Mouse (Mus musculus) lung, embryonic 14.5 days (tissue): ENCODE data around the gene Il4ra. TPM values are rescaled to one million over a fixed set of nuclear protein-coding genes. Genes with fewer than 3 reads are reported as not detected.

ENCODE experiments used
- ATAC-seq: fragments of 200-750 bp; cut with Nextera tagmentation; 2 replicates; pipeline ENCODE4 v1.8.0; 2017; ENCODE audit warnings: mild to moderate bottlenecking, moderate TSS enrichment, moderate library complexity; ENCODE audit not compliant: insufficient read depth
- DNase-seq: peaks from one replicate; pipeline ENCODE4 v3.0.0-alpha.2; 2015
- H3K27ac ChIP-seq: fragments of 300-500 bp; sonication (generic); 2 replicates; pipeline ENCODE4 v1.5.1; 2014; ENCODE audit warnings: low read depth, mild to moderate bottlenecking, moderate library complexity
- H3K27me3 ChIP-seq: fragments of 300-500 bp; sonication (generic); 2 replicates; pipeline ENCODE4 v1.6.1; 2014; ENCODE audit warnings: low read length, control low read depth; ENCODE audit not compliant: insufficient read depth
- H3K36me3 ChIP-seq: fragments of 300-500 bp; sonication (generic); 2 replicates; pipeline ENCODE4 v1.6.1; 2014; ENCODE audit warnings: control low read depth; ENCODE audit not compliant: insufficient read depth
- H3K4me1 ChIP-seq: fragments of 300-500 bp; sonication (generic); 2 replicates; pipeline ENCODE4 v1.6.1; 2014; ENCODE audit warnings: antibody characterized with exemption, control low read depth; ENCODE audit not compliant: insufficient read depth
- H3K4me2 ChIP-seq: fragments of 300-500 bp; sonication (generic); 2 replicates; pipeline ENCODE4 v1.6.1; 2014; ENCODE audit warnings: mild to moderate bottlenecking
- H3K4me3 ChIP-seq: fragments of 300-500 bp; sonication (generic); 2 replicates; pipeline ENCODE4 v1.5.1; 2014; ENCODE audit warnings: low read depth, low read length
- H3K9ac ChIP-seq: fragments of 300-500 bp; sonication (generic); 2 replicates; pipeline ENCODE4 v1.6.1; 2014
- H3K9me3 ChIP-seq: fragments of 300-500 bp; sonication (generic); 2 replicates; pipeline ENCODE4 v1.6.1; 2016; ENCODE audit warnings: low read depth, low read length, control low read depth
- CTCF ChIP-seq: IDR thresholded peaks from 2 replicates; pipeline ENCODE4 v1.5.1; 2016; ENCODE audit warnings: antibody characterized with exemption, low read depth
- WGBS: fragments of 180-500 bp; shearing (Covaris S2); extraction: QIAGEN DNeasy Blood & Tissue Kit; methylation state at CpG from one replicate; pipeline ENCODE4 v1.1.7; 2014; 5-methylcytosine and 5-hydroxymethylcytosine counted together
- polyA plus RNA-seq: library from polyadenylated mRNA; unstranded; fragments of >200 nt; fragmentation: Nextera tagmentation; extraction: Ambion mirVana; gene quantifications from 2 replicates; pipeline ENCODE4 v1.2.1, GENCODE M21; 2014

The Il4ra gene
- polyA plus RNA-seq, 1 experiment from 2014 or later = 11.3 TPM

- Histone ChIP-seq H3K27me3 (no peaks in the 10 kb centered on the region), H3K27ac (no peak overlapping the region), H3K4me3 (no peak overlapping the region), H3K9me3 (no peaks in the 10 kb centered on the region), H3K36me3 (no peaks in the 10 kb centered on the region), H3K9ac (no peak overlapping the region), H3K4me1 (0 out of 2 replicates have a peak, but pooled peaks cover under 1% of the 10 kb centered on the region), H3K4me2 (no peak overlapping the region)
- no peak for DNase-seq
- 37% methylated on average over 4 of the region's 4 CpGs for WGBS
- no peak for TF ChIP-seq CTCF
- no peak for ATAC-seq
Observed at GRCm38 (mm10) chr7:125605725-125606139, 53.8 kb downstream of the Il4ra start.

GRCm38 (mm10) chr7:125606265-125607164 lies 54.6 kb downstream of the Il4ra start:
- 66% methylated on average over 2 of the region's 2 CpGs for WGBS
- Histone ChIP-seq H3K9me3 (no peaks in the 10 kb centered on the region), H3K27me3 (no peaks in the 10 kb centered on the region), H3K4me2 (no peak overlapping the region), H3K9ac (no peak overlapping the region), H3K4me3 (no peak overlapping the region), H3K36me3 (no peaks in the 10 kb centered on the region), H3K4me1 (no peaks in the 10 kb centered on the region), H3K27ac (no peak overlapping the region)
- no peak for DNase-seq
- ATAC-seq = no peak
- no peak for TF ChIP-seq CTCF

- 55% methylated on average over 6 of the region's 6 CpGs for WGBS
- DNase-seq = no peak
- H3K4me1 ChIP-seq = no peaks in the 10 kb centered on the region
- H3K4me3 ChIP-seq = no peak overlapping the region
- no peak for TF ChIP-seq CTCF
- H3K27ac ChIP-seq = no peak overlapping the region
- H3K9me3 ChIP-seq = no peaks in the 10 kb centered on the region
- no peak overlapping the region for H3K4me2 ChIP-seq
- H3K9ac ChIP-seq = no peak overlapping the region
- no peaks in the 10 kb centered on the region for H3K36me3 ChIP-seq
- H3K27me3 ChIP-seq = no peaks in the 10 kb centered on the region
- ATAC-seq = no peak
Observed at GRCm38 (mm10) chr7:125607384-125608182, 55.7 kb downstream of the Il4ra start.

- WGBS = 78% methylated on average over 4 of the region's 4 CpGs
- H3K9me3 ChIP-seq = no peaks in the 10 kb centered on the region
- no peak for ATAC-seq
- no peak overlapping the region for H3K4me3 ChIP-seq
- no peak for TF ChIP-seq CTCF
- no peak overlapping the region for H3K4me2 ChIP-seq
- no peaks in the 10 kb centered on the region for H3K36me3 ChIP-seq
- no peak overlapping the region for H3K27ac ChIP-seq
- H3K4me1 ChIP-seq = no peaks in the 10 kb centered on the region
- no peak for DNase-seq
- H3K27me3 ChIP-seq = no peaks in the 10 kb centered on the region
- no peak overlapping the region for H3K9ac ChIP-seq
Observed at GRCm38 (mm10) chr7:125608183-125608688, 56.3 kb downstream of the Il4ra start.

GRCm38 (mm10) chr7:125613579-125613978 lies 61.7 kb downstream of the Il4ra start:
- H3K4me2 ChIP-seq = no peak overlapping the region
- no peaks in the 10 kb centered on the region for H3K4me1 ChIP-seq
- H3K27me3 ChIP-seq = no peaks in the 10 kb centered on the region
- H3K27ac ChIP-seq = no peak overlapping the region
- 64% methylated on average over 5 of the region's 5 CpGs for WGBS
- no peaks in the 10 kb centered on the region for H3K9me3 ChIP-seq
- DNase-seq (no peak), ATAC-seq (no peak)
- no peaks in the 10 kb centered on the region for H3K36me3 ChIP-seq
- H3K9ac ChIP-seq = no peak overlapping the region
- no peak for TF ChIP-seq CTCF
- H3K4me3 ChIP-seq = no peak overlapping the region

GRCm38 (mm10) chr7:125615453-125615852 lies 63.5 kb downstream of the Il4ra start:
- no peak overlapping the region for H3K4me3 ChIP-seq
- H3K27ac ChIP-seq = no peak overlapping the region
- H3K9ac ChIP-seq = no peak overlapping the region
- 82% methylated on average over 7 of the region's 7 CpGs for WGBS
- H3K9me3 ChIP-seq = no peaks in the 10 kb centered on the region
- ATAC-seq (no peak), DNase-seq (no peak)
- H3K4me2 ChIP-seq = no peak overlapping the region
- H3K4me1 ChIP-seq = no peaks in the 10 kb centered on the region
- H3K36me3 ChIP-seq = no peaks in the 10 kb centered on the region
- H3K27me3 ChIP-seq = no peaks in the 10 kb centered on the region
- TF ChIP-seq CTCF = no peak

GRCm38 (mm10) chr7:125618016-125618415 lies 66.1 kb downstream of the Il4ra start:
- H3K36me3 ChIP-seq = no peaks in the 10 kb centered on the region
- no peak overlapping the region for H3K4me2 ChIP-seq
- ATAC-seq = no peak
- H3K27ac ChIP-seq = no peak overlapping the region
- H3K4me1 ChIP-seq = peaks cover 1% of the 10 kb centered on the region; the same call in 1 of the 2 replicates
- H3K4me3 ChIP-seq = no peak overlapping the region
- no peaks in the 10 kb centered on the region for H3K9me3 ChIP-seq
- WGBS = 72% methylated on average over 7 of the region's 7 CpGs
- no peaks in the 10 kb centered on the region for H3K27me3 ChIP-seq
- H3K9ac ChIP-seq = no peak overlapping the region
- TF ChIP-seq CTCF = no peak
- no peak for DNase-seq
